Mouse (Mus musculus): ENCODE results near the gene Tspan2.
A peak's percentile ranks its signal among the peaks of the same experiment; 100 is the strongest.

Tspan2 gene

DNA sequence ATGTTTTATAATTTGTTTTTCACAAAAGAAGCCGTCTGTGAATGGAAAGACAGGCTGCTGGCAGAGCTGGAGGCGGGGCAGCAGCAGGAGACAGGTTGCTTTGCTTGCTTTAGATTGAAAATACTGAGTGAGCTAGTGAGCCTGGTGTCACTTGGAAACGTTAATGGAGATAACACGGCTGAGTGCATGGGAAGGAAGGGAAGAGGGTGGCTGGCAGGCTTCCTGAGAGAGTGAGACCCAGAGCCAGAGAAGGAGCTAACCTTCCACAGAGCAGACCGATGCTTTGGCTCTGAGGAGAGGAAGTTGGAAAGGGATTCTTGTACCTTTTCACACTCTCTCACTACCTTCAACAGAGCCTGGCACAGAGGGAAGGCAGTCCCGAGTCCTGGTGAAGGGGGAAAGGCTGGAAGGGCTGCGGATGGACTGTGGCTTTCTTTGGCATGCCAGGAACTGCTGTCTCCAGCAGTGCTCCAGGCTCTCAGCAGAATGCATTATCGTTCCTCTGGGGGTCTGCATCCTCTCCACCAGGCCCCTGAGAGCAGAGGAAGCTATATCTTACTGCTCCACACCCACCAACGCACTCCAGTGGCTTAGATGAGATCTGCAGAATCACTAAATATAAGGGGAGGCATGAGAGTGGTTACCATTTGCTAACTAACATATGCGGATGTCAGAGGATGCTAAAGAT lies 29.5 kb downstream of the Tspan2 start:
- DNase-seq (ENCODE audit: low read depth, low spot score), result no peak

DNA sequence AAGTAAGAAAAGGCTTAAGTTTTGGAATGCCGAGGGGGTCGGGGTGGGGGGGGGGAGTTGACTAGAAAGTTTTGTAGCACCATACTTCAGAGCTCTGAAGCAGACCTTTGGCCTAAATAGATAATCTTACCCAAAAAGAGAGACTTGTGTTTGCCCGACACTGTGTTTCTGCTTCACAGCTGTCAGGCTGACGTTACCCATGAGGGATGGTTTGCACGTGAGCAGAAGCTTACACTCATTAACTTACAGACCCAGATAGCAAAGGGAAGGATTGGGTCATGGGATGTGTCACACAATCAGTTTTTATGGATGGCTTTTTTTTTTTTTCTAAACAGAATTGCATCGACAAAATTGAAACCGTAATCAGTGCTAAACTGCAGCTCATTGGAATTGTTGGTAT lies 30.5 kb downstream of the Tspan2 start:
- no peak for DNase-seq (ENCODE audit: low read depth, low spot score)

DNA sequence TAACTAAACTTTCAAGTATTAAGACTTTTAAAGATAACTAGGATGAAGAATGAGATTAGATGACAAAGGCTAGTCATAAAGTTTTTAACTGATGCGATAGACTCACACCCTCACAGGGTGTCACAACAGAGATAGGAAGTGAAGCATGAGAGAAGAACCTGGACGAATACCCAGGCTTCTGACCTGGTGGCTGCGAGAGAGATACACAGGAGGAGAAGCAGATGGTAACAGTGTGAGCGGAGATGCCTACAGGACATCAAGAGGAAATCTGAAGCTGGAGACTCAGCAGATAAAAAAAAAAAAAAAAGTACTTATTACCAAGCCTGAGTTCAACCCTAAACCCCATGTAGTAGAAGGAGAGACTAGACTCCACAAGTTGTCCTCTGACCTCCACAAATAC lies 38.7 kb downstream of the Tspan2 start:
- no peak for DNase-seq (ENCODE audit: low read depth, low spot score)

DNA sequence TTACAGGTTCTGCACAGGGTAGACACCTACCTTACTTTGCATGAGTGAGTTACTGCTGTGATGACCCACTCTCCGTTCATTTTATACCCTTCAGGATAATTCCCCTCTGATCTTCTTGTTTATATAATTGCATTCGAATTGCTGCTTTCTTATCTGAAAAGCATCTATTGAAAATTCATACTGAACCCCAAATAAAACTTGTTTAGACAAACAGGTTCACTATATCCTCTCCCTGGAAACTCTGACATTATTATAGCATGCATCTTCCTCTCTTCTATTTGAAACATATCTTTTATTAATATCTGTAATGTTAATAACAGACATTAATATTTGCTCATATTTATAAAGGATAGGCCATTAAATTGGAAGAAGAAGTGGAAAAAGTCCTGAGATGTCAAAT lies 48.3 kb downstream of the Tspan2 start, which contains the start of gene Tshb:
TSS of gene Tshb (minus strand) at position 101 of the 400 bp plus-strand sequence.
- no peak for DNase-seq (ENCODE audit: low read depth, low spot score)

DNA sequence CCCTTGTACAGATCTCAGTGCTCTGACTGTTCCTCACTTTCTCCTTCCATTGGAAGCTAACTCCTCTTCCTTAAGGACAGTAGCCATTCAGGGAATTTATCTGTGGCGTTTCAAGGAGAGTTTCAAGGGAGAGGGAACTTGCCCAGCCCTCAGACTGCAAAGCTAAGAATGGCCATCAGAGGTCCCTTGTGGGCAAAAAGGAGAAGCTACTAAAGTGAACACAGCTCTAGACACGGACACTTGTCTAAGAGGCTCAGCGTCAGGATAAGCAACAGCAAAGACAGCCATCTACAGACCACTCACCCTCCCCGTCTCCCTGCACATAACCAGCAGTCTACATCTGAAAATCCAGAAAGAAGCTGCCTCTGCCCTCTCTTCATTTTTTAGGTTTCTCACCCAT lies 53.0 kb downstream of the Tspan2 start:
- no peak for DNase-seq (ENCODE audit: low read depth, low spot score)

DNA sequence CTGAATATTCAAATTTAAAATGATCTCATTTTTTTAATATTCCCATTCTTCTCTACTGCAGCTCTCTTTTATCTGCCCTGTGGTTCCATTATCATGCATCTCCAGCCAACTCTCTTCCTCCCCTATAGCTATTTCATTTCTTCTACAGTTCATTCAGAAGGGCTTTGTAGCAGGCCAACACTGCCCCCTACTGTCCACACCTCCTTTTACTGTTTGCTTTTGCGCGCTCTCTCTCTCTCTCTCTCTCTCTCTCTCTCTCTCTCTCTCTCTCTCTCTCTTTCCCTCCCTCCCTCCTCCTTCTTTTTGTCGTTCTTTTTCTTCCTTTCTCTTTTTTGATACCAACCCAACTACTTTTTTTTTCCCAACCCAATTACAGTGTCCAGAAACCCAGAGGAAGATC lies 69.6 kb downstream of the Tspan2 start:
- peak; percentile 81 for DNase-seq (ENCODE audit: low read depth, low spot score)

DNA sequence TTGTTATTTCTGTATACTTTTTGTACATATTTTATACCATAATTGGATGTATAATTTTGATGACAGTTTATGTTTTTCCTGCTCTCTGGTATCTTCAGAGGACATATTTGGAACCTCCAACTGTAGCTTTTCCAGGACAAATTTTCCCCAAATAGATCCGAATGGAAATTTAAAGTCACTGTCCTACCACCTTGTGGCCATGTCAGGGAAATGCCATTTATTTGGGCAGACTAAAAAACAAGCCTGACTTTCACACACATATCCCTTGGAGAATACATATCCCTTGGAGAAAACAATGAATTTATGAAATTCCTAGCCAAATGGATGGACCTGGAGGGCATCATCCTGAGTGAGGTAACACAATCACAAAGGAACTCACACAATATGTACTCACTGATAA lies 108.1 kb downstream of the Tspan2 start:
- DNase-seq (ENCODE audit: low read depth, low spot score), result no peak

DNA sequence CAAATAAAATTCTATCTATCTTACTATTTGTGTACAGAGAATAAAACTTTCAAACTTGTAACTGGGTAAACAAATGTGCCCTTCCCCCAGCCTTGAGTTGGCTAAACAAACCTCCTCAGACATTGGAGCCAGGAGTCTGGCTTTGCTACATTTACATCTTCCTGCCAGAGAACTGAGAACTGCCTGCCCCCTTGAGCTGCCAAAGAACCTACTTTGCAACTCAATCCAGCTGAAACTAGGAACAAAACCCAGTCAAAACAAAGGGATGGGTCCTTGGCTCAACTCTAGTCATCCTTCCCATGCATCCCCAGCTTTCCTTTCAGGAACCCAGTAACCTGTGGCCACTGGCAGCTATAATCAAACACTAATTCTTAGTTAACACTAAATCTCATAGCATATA lies 114.3 kb downstream of the Tspan2 start:
- DNase-seq (ENCODE audit: low read depth, low spot score), result no peak

Measured in CD4-positive helper T cell, adult 2 months (primary cell).